Mouse (Mus musculus) forebrain, embryonic 16.5 days (tissue): ENCODE measurements around the gene Cdkn2d. TPM values are rescaled to one million over a fixed set of nuclear protein-coding genes. Genes with fewer than 3 reads are reported as not detected.
A peak's percentile ranks its signal among the peaks of the same experiment; 100 is the strongest.

Experiments
- ATAC-seq: fragments of 200-750 bp; cut with Nextera tagmentation; 2 replicates; pipeline ENCODE4 v1.8.0; 2017; ENCODE audit warnings: mild to moderate bottlenecking, moderate library complexity
- H3K27ac ChIP-seq: fragments of 300-500 bp; sonication (generic); 2 replicates; pipeline ENCODE4 v1.5.1; 2014; ENCODE audit warnings: low read length, control low read depth
- H3K27me3 ChIP-seq: fragments of 300-500 bp; sonication (generic); replicated peaks from 2 replicates; pipeline ENCODE4 v1.6.1; 2014; ENCODE audit warnings: low read length; ENCODE audit not compliant: control insufficient read depth, insufficient read depth
- H3K36me3 ChIP-seq: fragments of 300-500 bp; sonication (generic); 2 replicates; pipeline ENCODE4 v1.6.1; 2014; ENCODE audit not compliant: control insufficient read depth, insufficient read depth
- H3K4me1 ChIP-seq: fragments of 300-500 bp; sonication (generic); replicated peaks from 2 replicates; pipeline ENCODE4 v1.6.1; 2014; ENCODE audit warnings: low read length; ENCODE audit not compliant: control insufficient read depth, insufficient read depth
- H3K4me2 ChIP-seq: fragments of 300-500 bp; sonication (generic); 2 replicates; pipeline ENCODE4 v1.6.1; 2014; ENCODE audit warnings: mild to moderate bottlenecking, low read length, control low read depth
- H3K4me3 ChIP-seq: fragments of 300-500 bp; sonication (generic); replicated peaks from 2 replicates; pipeline ENCODE4 v1.5.1; 2014; ENCODE audit warnings: mild to moderate bottlenecking, low read length, control low read depth
- H3K9ac ChIP-seq: fragments of 300-500 bp; sonication (generic); replicated peaks from 2 replicates; pipeline ENCODE4 v1.6.1; 2014; ENCODE audit warnings: low read depth, low read length, control low read depth
- H3K9me3 ChIP-seq: fragments of 300-500 bp; sonication (generic); 2 replicates; pipeline ENCODE4 v1.6.1; 2016; ENCODE audit warnings: low read length; ENCODE audit not compliant: control insufficient read depth
- WGBS: fragments of 180-500 bp; shearing (Covaris S2); extraction: QIAGEN DNeasy Blood & Tissue Kit; methylation state at CpG from one replicate; pipeline ENCODE4 v1.1.7; 2014; 5-methylcytosine and 5-hydroxymethylcytosine counted together
- polyA plus RNA-seq: library from polyadenylated mRNA; unstranded; fragments of >200 nt; fragmentation: Nextera tagmentation; extraction: Ambion mirVana; gene quantifications from 2 replicates; pipeline ENCODE4 v1.2.1, GENCODE M21; 2015

Cdkn2d gene
- polyA plus RNA-seq, 1 experiment from 2014 or later = 97.7 TPM

GRCm38 (mm10) chr9:21320619-21321512 lies 29.7 kb upstream of the Cdkn2d start, which contains the start of gene Slc44a2:
TSS of gene Slc44a2 (plus strand) at chr9:21320698.
- peak within 1 kb of the TSS; percentile 83 for H3K4me3 ChIP-seq
- peak within 1 kb of the TSS; percentile 78 for H3K9ac ChIP-seq
- under 1% methylated on average over 52 of the region's 52 CpGs for WGBS
- H3K27me3 ChIP-seq = no peaks in the 10 kb centered on the region
- ATAC-seq = peak; percentile 94
- no peaks in the 10 kb centered on the region for H3K9me3 ChIP-seq
- no peak within 1 kb of the TSS for H3K27ac ChIP-seq
- H3K4me1 ChIP-seq = peaks cover 18% of the 10 kb centered on the region
- H3K36me3 ChIP-seq = no peaks in the 10 kb centered on the region
- peak within 1 kb of the TSS; percentile 93 for H3K4me2 ChIP-seq

GRCm38 (mm10) chr9:21320280-21320618 lies 29.0 kb upstream of the Cdkn2d start:
- Histone ChIP-seq H3K4me1 (peaks cover 18% of the 10 kb centered on the region), H3K9me3 (no peaks in the 10 kb centered on the region), H3K27me3 (no peaks in the 10 kb centered on the region), H3K36me3 (no peaks in the 10 kb centered on the region), H3K9ac (peak overlapping the region; percentile 78; the same call in 1 of the 2 replicates), H3K27ac (no peak overlapping the region), H3K4me3 (peak overlapping the region; percentile 83), H3K4me2 (peak overlapping the region; percentile 93)
- peak; percentile 60 for ATAC-seq
- WGBS = 15% methylated on average over 4 of the region's 4 CpGs

GRCm38 (mm10) chr9:21319503-21319902 lies 28.3 kb upstream of the Cdkn2d start:
- Histone ChIP-seq H3K4me3 (no peak overlapping the region), H3K4me2 (no peak overlapping the region), H3K27ac (no peak overlapping the region), H3K27me3 (no peaks in the 10 kb centered on the region), H3K9me3 (no peaks in the 10 kb centered on the region), H3K4me1 (peaks cover 18% of the 10 kb centered on the region), H3K9ac (no peak overlapping the region), H3K36me3 (no peaks in the 10 kb centered on the region)
- WGBS = 93% methylated on average over 4 of the region's 4 CpGs
- no peak for ATAC-seq

GRCm38 (mm10) chr9:21318792-21319191 lies 27.6 kb upstream of the Cdkn2d start:
- no peaks in the 10 kb centered on the region for H3K27me3 ChIP-seq
- no peaks in the 10 kb centered on the region for H3K36me3 ChIP-seq
- ATAC-seq = no peak
- H3K4me3 ChIP-seq = no peak overlapping the region
- no peak overlapping the region for H3K9ac ChIP-seq
- H3K4me1 ChIP-seq = peaks cover 18% of the 10 kb centered on the region
- H3K27ac ChIP-seq = no peak overlapping the region
- WGBS = 91% methylated on average over 6 of the region's 6 CpGs
- H3K9me3 ChIP-seq = no peaks in the 10 kb centered on the region
- H3K4me2 ChIP-seq = no peak overlapping the region

- no peak overlapping the region for H3K4me2 ChIP-seq
- no peak overlapping the region for H3K9ac ChIP-seq
- no peaks in the 10 kb centered on the region for H3K9me3 ChIP-seq
- peaks cover 10% of the 10 kb centered on the region for H3K4me1 ChIP-seq
- no peak for ATAC-seq
- H3K36me3 ChIP-seq = no peaks in the 10 kb centered on the region
- no peak overlapping the region for H3K4me3 ChIP-seq
- peaks cover 9% of the 10 kb centered on the region for H3K27me3 ChIP-seq
- no peak overlapping the region for H3K27ac ChIP-seq
- 78% methylated on average over 7 of the region's 7 CpGs for WGBS
These were observed 25.5 kb upstream of the Cdkn2d start for GRCm38 (mm10) chr9:21316696-21317095.

- Histone ChIP-seq H3K27me3 (peaks cover 14% of the 10 kb centered on the region), H3K4me2 (no peak overlapping the region), H3K4me1 (peaks cover 4% of the 10 kb centered on the region; the same call in 1 of the 2 replicates), H3K4me3 (no peak overlapping the region), H3K36me3 (no peaks in the 10 kb centered on the region), H3K27ac (no peak overlapping the region), H3K9me3 (no peaks in the 10 kb centered on the region), H3K9ac (no peak overlapping the region)
- ATAC-seq = no peak
- WGBS = 61% methylated on average over 5 of the region's 5 CpGs
These were observed 24.2 kb upstream of the Cdkn2d start for GRCm38 (mm10) chr9:21315421-21315820.

GRCm38 (mm10) chr9:21314367-21315140 lies 23.3 kb upstream of the Cdkn2d start:
- no peak overlapping the region for H3K27ac ChIP-seq

GRCm38 (mm10) chr9:21313394-21313793 lies 22.2 kb upstream of the Cdkn2d start:
- ATAC-seq = peak; percentile 61
- no peaks in the 10 kb centered on the region for H3K9me3 ChIP-seq
- peaks cover 14% of the 10 kb centered on the region for H3K27me3 ChIP-seq
- H3K4me3 ChIP-seq = no peak overlapping the region
- H3K9ac ChIP-seq = no peak overlapping the region
- H3K4me1 ChIP-seq = no peaks in the 10 kb centered on the region
- H3K36me3 ChIP-seq = no peaks in the 10 kb centered on the region
- no peak overlapping the region for H3K27ac ChIP-seq
- H3K4me2 ChIP-seq = no peak overlapping the region
- WGBS = 9% methylated on average over 11 of the region's 11 CpGs

More at GRCm38 (mm10) chr9:21314367-21315140, 23.3 kb upstream of the Cdkn2d start:
- H3K27me3 ChIP-seq = peaks cover 14% of the 10 kb centered on the region
- WGBS = 89% methylated on average over 9 of the region's 9 CpGs
- H3K36me3 ChIP-seq = no peaks in the 10 kb centered on the region
- H3K4me2 ChIP-seq = no peak overlapping the region
- H3K4me1 ChIP-seq = no peaks in the 10 kb centered on the region
- no peak overlapping the region for H3K4me3 ChIP-seq
- ATAC-seq = no peak
- H3K9ac ChIP-seq = no peak overlapping the region
- no peaks in the 10 kb centered on the region for H3K9me3 ChIP-seq

GRCm38 (mm10) chr9:21312134-21312533 lies 20.9 kb upstream of the Cdkn2d start, which contains the start of gene Ap1m2:
TSS of gene Ap1m2 (minus strand) at chr9:21312337.
- H3K4me3 ChIP-seq = peak within 1 kb of the TSS; percentile 24
- peaks cover 14% of the 10 kb centered on the region for H3K27me3 ChIP-seq
- peak within 1 kb of the TSS; percentile 13 for H3K4me2 ChIP-seq
- no peaks in the 10 kb centered on the region for H3K36me3 ChIP-seq
- no peak for ATAC-seq
- H3K27ac ChIP-seq = no peak within 1 kb of the TSS
- no peaks in the 10 kb centered on the region for H3K9me3 ChIP-seq
- H3K4me1 ChIP-seq = no peaks in the 10 kb centered on the region
- no peak within 1 kb of the TSS for H3K9ac ChIP-seq
- WGBS = 13% methylated on average over 35 of the region's 35 CpGs
